Mouse (Mus musculus) gastrocnemius, postnatal 14 days (tissue): ENCODE results near the gene St3gal5. TPM values are rescaled to one million over a fixed set of nuclear protein-coding genes. Genes with fewer than 3 reads are reported as not detected.

ENCODE experiments used
- DNase-seq: peaks from one replicate; pipeline ENCODE4 v3.0.0; 2021; ENCODE audit warnings: mixed read lengths
- intact Hi-C: fragments of 180-260 bp; cut with DNase I; formaldehyde crosslinking; loops from one replicate; pipeline ENCODE4 v1.15.1; 2025; ENCODE audit warnings: low total_unique reads
- total RNA-seq, 2 experiments: library from RNA; stranded (reverse); gene quantifications; 2 replicates each; pipeline ENCODE4 v1.2.3; 2021

St3gal5 gene
- total RNA-seq, 2 experiments from 2014 or later = 83.7 to 88.8 TPM

DNA sequence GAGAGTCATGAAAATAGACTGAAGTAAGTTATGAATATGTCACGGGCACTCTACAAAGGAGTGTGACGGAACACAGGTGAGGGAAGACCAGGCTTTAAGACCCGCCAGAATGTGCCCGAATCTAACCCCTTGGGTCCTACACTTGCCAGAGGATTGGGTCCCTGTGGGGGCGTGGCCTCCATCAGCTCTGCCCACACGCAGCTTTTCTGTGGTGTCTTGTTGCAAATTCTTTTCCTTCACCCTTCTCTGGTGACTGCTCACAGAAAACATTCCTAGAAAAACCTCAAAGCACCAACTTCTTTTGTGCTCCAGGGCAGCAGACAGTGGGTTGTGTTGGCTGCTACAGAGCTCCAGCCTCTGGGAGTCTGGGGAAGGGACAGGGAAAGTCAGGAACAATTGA lies 6.4 kb upstream of the St3gal5 start:
- DNase-seq = no peak
- intact Hi-C loops = loop anchor here (10.0 kb wide), 1 partner anchor 146 kb away; no protein-coding TSS in a partner anchor

DNA sequence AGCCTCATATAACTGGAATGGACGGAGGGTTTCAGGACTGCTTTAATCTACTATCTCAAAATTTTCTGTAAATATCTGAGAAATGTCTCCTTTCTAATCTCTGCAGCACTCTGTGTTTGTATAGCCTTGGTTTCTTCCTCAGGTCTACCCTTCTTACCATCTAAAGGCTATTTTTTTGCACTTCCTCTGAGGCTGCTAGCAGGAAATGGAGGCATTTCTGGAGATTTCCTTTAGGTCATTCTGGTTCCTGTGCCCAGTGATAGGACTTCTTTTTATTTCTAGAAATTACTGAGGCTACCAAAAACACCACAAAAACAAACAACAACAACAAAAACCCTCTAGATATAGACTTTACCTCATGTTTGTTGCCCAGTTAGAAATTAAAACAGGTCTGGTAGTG lies 4.3 kb upstream of the St3gal5 start:
- intact Hi-C loops = loop anchor here (10.0 kb wide), 1 partner anchor 148 kb away; no protein-coding TSS in a partner anchor
- DNase-seq = no peak

DNA sequence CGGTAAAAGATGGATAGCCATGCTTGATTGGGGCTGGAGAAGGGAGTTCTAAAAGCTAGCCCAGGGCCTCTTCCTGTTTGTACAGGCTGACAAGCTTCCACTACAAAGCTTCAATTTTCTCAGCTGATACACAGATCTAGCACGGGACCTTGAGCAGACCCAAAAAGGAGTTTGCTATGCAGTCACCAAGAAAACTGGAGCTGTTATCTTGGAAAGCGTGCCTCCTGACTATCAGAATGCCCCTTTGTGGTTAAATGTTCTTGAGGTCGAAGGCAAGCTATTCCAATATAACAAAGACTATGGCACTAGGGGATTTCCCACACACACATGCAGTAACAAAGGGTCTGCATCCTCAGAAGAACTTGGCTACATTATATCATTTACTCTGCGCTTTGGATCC lies 1.2 kb upstream of the St3gal5 start:
- no peak for DNase-seq
- intact Hi-C loops = loop anchor here (10.0 kb wide), 1 partner anchor 151 kb away; no protein-coding TSS in a partner anchor

DNA sequence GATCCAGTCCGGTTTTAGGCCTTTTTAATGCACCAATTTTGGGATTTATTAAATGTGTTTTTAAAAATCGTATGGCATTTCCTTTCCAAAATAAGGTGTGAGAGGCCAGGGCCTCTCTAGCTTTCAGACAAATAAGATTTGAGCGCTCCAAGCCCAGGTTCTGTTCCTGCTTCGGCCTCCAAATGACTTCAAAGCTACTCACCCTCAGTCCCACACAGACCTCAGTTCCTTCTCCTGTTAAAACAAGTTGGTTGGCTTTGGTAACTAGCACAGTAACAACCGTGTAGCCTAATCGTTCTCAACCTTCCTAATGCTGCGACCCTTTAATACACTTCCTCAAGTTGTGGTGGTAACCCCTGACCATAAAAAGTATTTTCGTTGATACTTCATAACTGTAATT lies 723 bp upstream of the St3gal5 start:
- intact Hi-C loops = loop anchor here (10.0 kb wide), 1 partner anchor 152 kb away; no protein-coding TSS in a partner anchor
- no peak for DNase-seq

DNA sequence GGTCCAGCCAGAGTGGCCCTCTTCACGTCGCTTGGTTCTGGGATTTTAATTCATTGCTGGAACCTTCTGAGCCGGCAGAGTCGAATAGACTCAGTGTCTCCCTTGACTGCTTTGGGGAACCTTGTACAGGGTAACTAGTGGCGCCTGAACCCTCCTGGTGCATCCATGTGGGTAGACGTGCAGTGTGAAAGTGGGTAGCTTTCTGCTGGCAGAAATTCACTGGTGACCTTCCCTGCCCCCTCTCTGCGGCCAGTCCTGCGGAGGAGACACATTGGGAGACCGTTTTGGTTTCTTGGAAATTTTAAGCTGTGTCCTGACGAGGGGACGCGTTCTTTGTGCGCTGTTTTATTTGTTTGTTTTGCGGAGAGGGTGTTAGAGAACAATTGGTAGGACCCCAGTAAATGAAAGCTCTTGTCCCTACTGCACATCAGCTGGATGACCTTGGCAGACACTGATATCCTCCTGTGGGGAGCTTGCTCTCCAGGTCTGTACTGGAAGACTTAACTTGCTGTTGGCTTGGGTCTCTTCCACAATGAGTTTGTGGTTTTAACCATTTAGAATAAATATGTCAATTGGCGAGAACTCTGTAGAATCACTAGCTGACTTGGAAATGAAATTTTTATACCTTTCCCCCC lies 746 bp downstream of the St3gal5 start:
- intact Hi-C loops = loop anchor here (10.0 kb wide), 1 partner anchor 153 kb away; no protein-coding TSS in a partner anchor
- no peak for DNase-seq

DNA sequence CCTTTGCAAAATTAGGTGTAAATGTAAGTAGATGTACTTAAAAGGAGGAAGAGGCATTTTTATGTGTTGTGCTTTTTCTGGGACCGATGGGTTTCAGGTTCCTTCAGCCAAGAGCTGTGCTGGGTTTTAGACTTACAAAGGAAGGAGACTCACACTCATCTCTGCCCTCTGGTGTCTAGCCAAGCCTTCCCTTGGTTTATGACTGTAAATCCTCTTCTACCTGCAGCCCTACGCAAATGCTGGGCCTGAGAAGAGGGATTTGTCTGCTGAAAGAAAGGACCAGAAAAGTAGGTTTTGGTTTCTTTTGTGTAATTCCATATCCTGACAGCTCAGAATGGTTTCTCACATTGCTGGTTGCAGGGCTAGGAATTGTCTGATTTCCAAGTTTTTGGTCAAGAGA lies 1.3 kb downstream of the St3gal5 start:
- no peak for DNase-seq
- intact Hi-C loops = loop anchor here (10.0 kb wide), 1 partner anchor 154 kb away; no protein-coding TSS in a partner anchor

DNA sequence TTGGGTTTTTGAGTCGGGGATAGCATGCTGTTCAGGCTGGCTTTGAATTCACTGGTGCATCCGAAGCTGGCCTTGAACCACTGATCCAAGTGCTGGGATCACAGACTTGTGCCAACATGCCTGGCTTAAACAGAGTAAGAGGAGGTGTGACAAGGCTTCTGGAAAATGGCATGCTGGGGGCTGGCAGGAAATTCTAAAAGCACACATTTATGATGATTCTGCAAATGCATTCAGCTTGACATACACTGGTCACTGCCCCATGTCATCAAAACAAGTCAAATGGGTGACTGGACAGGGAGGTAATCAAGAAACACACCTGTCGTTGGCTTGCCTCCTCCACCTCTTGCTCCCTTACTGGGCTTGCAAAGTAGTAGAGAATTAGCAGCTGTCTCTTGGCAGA lies 1.9 kb downstream of the St3gal5 start:
- no peak for DNase-seq
- intact Hi-C loops = loop anchor here (10.0 kb wide), 1 partner anchor 154 kb away; no protein-coding TSS in a partner anchor

DNA sequence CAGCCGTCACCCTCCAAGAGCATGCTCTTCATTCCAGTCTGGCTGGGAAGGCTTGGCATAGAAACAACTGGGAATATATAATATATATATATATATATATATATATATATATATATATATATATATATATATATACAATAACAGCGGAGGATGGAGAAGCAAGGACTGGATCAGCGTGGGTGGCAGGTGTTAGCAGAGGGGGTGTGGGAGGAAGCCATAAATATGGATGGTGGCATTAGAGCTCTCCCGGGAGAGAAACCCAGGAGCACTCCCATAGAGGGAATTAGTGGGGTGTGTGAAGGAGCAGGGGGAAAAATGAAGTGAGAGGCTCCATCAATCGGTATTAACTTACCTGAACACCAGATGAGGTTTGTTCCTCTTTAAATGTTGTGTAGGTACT lies 2.8 kb downstream of the St3gal5 start:
- intact Hi-C loops = loop anchor here (10.0 kb wide), 1 partner anchor 55 kb away; no protein-coding TSS in a partner anchor
- no peak for DNase-seq

DNA sequence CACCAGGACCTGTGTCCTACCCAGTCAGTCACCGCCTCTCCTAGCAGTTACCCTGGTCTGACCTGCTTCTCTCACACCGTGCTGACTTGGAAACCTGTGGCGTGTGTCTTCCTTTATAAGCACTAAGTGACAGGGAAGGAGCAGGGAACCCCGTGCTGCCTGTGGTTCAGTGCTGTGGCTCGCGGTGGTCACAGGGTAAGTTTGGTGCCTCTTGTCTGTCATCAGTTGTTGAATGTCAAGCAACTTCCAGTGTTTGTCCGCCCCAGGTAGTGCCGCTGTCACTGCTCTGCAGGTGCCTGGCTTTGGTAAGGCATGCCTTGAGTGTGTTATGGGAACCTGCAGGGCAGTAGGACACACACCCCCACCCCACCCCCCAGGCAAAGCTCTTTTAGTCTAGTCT lies 3.5 kb downstream of the St3gal5 start:
- no peak for DNase-seq

DNA sequence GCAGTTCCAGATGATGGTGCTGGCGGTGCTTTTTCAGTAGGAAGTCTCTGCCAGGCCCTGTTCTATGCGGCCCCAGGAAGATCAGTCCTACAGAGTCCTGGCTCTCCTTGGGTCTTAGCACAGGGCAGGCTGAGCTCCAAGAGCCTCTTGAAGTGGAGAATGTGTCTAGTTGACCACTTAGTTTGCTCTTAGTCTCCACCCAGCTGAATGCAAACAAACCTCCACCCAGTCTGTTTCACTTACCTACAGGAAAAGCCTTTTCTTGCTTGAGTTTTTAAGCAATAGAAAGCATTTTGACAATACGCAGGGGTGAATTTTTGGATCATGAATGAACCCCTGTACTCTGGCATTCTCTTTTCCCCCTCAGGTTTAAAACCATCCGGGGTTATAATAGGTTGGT lies 4.0 kb downstream of the St3gal5 start:
- intact Hi-C loops = loop anchor here (10.0 kb wide), 1 partner anchor 53 kb away; no protein-coding TSS in a partner anchor
- no peak for DNase-seq

More for the DNA sequence above, 3.5 kb downstream of the St3gal5 start:
- intact Hi-C loops = loop anchor here (10.0 kb wide), 1 partner anchor 54 kb away; no protein-coding TSS in a partner anchor

DNA sequence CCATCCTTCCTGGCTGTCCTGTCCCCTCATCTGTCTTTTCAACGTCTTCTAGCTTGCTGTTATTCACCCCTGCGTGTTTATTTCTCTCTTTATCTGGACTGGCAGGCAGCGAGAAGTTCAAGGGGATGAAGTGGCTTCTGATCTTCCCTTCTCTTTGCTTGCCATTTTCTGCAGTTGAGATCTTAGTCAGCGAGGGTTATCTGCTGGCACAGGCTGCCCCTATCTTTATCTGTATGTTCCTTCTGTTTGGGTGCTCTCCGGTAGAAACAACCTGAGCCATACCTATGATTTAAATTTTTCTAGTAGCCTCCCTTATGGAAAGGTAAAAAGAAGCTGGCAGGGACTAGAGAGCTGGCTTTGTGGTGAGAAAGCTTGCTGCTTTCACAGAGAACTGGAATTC lies 4.7 kb downstream of the St3gal5 start:
- intact Hi-C loops = loop anchor here (10.0 kb wide), 1 partner anchor 53 kb away; no protein-coding TSS in a partner anchor
- no peak for DNase-seq

DNA sequence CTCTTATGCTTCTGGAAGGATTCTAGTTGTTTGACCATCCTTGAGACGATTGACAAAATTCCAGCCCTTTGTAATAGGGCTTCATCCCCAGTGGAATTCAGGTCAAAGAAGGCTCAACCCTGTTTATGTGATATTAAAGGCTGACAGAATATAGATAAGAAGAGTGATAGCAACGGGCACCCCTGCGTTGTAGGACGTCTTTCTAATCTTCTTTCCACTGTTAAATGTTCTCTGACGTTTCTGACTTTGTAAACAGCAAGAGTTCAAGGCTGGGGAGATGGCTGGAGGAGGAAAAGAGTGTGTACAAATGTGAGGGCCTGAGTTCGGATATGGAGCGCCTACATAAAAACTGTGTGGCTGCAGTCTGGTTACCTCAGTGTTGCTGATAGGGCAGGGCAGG lies 7.1 kb downstream of the St3gal5 start:
- no peak for DNase-seq
- intact Hi-C loops = loop anchor here (10.0 kb wide), 1 partner anchor 50 kb away; no protein-coding TSS in a partner anchor

DNA sequence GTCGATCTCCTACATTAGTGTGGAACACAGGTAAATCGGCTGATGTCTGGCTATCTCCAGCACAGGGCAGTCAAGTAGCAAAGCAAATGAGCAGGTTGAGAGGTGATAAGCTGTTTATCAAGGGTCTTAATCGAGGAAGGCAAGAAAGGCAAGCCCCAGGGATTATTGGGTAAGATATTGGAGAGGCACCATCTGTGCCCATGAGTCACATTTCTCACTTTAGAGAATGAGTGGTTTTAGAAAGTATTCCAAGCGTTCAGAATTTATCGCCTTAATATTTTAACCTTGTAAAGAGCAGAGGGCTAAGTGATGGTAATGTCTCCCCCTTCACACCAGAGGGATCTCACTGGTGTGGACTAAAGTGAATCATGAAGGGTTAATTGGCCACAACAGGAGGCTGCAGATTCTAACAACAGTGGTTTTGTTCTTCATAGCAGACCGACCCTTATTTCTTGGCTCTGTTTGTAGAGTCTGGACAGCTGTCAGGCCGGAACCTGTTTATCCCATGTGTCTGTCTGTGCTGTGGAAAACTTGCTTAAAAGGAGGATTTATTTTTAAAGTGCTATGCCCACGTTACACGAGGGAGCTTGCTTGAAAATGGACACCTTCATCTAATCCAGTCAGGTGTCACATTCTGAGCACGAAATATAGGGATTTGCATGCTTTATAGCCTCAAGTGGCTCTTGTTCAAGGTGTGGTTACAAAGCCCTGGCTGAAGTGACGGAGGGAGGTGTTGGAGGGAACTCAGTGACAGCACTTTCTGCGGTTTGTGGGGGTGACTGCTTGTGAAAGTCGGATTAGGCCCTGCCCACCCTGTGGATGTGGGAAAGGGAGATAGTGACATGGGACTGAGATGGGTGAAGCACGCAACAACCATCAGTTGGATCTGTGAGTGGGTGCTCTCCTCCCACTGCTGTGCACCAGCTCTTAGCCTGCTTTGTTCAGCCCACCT lies 11.8 kb downstream of the St3gal5 start:
- no peak for DNase-seq
- intact Hi-C loops = loop anchor here (10.0 kb wide), 1 partner anchor 46 kb away; no protein-coding TSS in a partner anchor

DNA sequence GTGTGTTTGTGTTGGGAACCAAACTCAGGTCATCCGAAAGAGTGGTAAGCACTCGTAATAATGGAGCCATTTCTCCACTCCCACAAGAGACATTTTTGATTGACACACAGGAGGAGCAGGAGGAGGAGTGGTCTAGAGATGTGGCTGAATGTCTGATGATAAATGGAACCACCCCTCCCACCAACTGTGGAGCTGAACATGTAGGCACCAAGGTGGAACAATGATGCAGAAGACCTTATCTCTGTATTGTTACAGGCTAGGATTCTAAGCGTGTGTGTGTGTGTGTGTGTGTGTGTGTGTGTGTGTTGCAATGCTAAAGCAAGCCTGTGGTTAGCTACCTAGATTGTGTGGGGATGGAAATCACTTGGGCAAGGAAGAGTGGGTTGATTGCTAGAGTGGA lies 13.2 kb downstream of the St3gal5 start:
- intact Hi-C loops = no loop called here
- DNase-seq = no peak

DNA sequence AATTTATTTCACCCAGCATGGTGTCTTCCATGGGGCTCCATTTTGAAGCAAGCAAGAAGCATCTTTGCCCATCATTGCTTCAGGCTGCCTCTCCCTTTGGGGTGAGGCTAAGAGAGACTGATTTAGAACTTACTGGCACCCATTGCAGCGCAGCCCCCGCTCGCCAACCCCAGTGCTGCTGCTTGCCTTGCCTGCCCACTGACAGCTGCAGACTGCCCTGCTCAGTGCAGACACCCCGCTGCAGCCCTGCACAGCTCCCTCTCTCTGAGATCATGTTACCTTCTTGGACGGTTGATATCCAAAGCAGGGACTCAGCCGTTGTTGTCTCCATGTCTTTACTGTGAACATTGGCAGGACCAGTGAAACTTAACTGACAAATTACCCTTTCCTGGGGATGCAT lies 15.2 kb downstream of the St3gal5 start:
- intact Hi-C loops = no loop called here
- peak; percentile 52 for DNase-seq

DNA sequence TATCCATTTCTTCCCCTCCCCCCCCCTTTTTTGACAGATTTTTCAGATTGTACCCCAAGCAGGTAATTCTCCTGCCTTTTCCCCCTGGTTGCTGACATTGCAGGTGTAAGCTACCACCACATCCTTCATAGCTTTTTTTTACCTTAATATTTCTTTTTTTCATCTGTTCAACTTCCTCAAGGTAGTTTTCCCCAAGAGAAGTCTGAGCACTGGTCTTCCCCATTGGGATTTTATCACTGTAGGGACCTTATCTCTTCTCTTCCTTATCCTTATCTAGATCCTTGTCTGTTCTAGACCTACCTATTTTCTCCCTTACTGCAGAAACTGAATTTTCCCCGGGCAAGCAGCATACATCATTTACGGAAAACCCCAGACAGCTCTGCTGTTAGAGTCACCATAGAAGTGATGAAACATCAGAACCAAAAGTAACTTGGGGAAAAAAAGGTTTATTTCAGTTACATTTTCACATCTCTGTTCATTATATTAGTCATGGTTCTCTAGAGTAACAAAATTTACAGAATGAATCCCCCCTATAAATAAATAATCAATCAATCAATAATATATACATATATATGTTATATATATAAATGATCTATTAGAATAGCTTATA lies 15.8 kb downstream of the St3gal5 start:
- intact Hi-C loops = no loop called here
- no peak for DNase-seq

DNA sequence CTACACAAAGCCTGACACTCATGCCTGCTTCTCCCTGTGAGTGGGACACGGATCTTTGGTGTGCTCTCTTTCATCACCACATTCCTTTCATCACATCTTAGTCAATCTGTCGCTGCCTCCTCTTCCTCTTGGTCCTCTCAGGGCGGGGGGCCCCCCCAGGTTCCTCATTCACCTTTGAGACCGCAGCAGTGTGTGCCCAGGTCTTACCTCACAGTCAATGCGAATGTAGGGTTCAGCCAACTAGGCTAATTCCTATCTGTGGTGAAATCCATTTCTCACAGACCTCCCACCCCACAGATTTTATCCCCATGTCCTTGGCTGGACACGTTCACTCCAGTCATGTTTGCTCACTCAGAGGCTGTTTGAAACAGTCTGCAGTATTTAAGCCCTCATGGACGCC lies 17.5 kb downstream of the St3gal5 start:
- DNase-seq = no peak

DNA sequence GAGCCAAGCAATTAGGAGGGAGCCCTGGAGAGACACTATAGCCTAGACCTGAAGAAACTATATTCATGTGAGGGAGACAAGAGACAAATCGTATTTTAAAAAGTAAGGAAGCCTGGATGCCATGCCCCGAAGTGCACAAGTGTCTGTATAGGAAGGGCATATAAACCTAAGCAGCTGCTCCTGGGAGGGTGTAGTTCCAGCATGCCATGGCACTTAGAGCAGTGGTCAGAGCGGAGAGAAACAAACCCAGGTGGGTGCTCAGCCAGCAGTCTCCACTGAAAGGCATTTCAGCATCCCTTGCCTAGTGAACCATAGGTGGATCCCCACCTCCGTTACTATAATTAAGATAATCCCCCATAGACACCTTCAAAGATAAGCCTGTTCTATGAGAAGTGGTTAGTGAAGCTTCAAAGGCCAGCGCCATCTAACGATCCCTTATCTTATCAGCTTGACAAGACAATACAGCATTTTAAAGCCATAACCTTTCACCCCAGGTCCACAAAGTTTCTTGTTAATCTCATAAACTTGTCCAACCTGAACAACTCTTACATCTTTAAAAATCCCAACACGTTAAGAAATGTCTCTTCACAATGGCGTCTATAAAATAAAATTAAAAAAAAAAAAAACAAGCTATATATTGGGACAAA lies 20.1 kb downstream of the St3gal5 start:
- no peak for DNase-seq
- intact Hi-C loops = no loop called here

More for the DNA sequence above, 17.5 kb downstream of the St3gal5 start:
- intact Hi-C loops = no loop called here

DNA sequence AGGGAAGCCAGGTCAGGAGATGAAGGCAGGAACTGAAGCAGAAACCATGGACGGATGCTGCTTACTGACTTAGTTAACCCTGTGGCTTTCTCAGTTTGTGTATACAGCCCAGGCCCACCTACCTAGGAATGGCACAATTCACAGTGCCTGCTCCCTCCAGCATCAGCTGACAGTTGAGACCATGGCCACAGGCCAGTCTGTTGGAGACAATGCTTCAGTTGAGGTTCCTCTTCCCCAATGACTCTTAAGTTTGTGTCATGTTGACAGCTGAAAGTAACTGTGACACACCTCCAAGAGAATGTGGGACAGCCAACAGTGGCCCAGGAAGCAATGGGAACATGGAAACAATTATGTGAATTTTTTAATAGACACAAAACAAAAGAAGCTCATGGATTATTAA lies 22.5 kb downstream of the St3gal5 start:
- intact Hi-C loops = no loop called here
- no peak for DNase-seq
